In genomic region chr9:29776951-29777350, GRCm38 (mm10) we compare ENCODE assay signal across 16 mouse cellular contexts.
"Had no signal": no experiment of that assay in that cellular context is flagged by ENCODE, and none has a peak within 500 bp of the region (broad histone marks: within the 10 kb centered on the region; RNA-seq: fewer than 3 reads in every experiment).

No protein-coding gene starts in this region.

- H3K4me1 ChIP-seq: liver, embryonic 13.5 days; liver, embryonic 15.5 days; neural tube, embryonic 12.5 days; stomach, embryonic 15.5 days had no signal

- H3K9ac ChIP-seq: liver, embryonic 13.5 days; liver, embryonic 15.5 days; liver, postnatal 0 days; lung, embryonic 15.5 days; midbrain, embryonic 12.5 days; midbrain, embryonic 15.5 days; neural tube, embryonic 12.5 days; stomach, embryonic 15.5 days had no signal

- H3K4me3 ChIP-seq: liver, embryonic 13.5 days; liver, embryonic 15.5 days; lung, embryonic 15.5 days; midbrain, embryonic 10.5 days; midbrain, embryonic 12.5 days; midbrain, embryonic 15.5 days; neural tube, embryonic 12.5 days; stomach, embryonic 15.5 days had no signal

- H3K27ac ChIP-seq: liver, embryonic 13.5 days; liver, embryonic 15.5 days; lung, embryonic 15.5 days; midbrain, embryonic 10.5 days; midbrain, embryonic 12.5 days; midbrain, embryonic 15.5 days; neural tube, embryonic 12.5 days; stomach, embryonic 15.5 days; stomach, postnatal 0 days had no signal

- H3K4me2 ChIP-seq: liver, embryonic 11.5 days; liver, embryonic 13.5 days; liver, embryonic 15.5 days; lung, embryonic 15.5 days; midbrain, embryonic 12.5 days; midbrain, embryonic 15.5 days; neural tube, embryonic 12.5 days; stomach, embryonic 15.5 days had no signal

- H3K9me3 ChIP-seq: liver, embryonic 13.5 days; liver, embryonic 15.5 days; lung, embryonic 15.5 days; midbrain, embryonic 10.5 days; midbrain, embryonic 12.5 days; midbrain, embryonic 15.5 days; neural tube, embryonic 12.5 days; stomach, embryonic 15.5 days had no signal

- H3K27me3 ChIP-seq: liver, embryonic 13.5 days; liver, embryonic 15.5 days; lung, embryonic 15.5 days; midbrain, embryonic 12.5 days; midbrain, embryonic 15.5 days; neural tube, embryonic 12.5 days; stomach, embryonic 15.5 days had no signal

- H3K36me3 ChIP-seq: liver, embryonic 13.5 days; liver, embryonic 15.5 days; lung, embryonic 15.5 days; midbrain, embryonic 10.5 days; midbrain, embryonic 12.5 days; midbrain, embryonic 15.5 days; neural tube, embryonic 12.5 days; stomach, embryonic 15.5 days had no signal

- ATAC-seq: liver, postnatal 0 days; midbrain, embryonic 15.5 days had no signal

- DNase-seq: liver; liver, embryonic 13.5 days; liver, postnatal 0 days; right cerebral cortex, postnatal 14 days; thymus, adult 2 months; thymus, postnatal 25 days; thymus, postnatal 4 days had no signal
